Mouse (Mus musculus) spleen, adult 2 months (tissue): ENCODE measurements around the gene Arhgap10.

Experiments used
- CTCF ChIP-seq: fragments of 200-500 bp; IDR thresholded peaks from 2 replicates; pipeline ENCODE4 v1.5.1; 2011; ENCODE audit warnings: mild to moderate bottlenecking, inconsistent platforms; ENCODE audit not compliant: insufficient read depth, insufficient read length, insufficient replicate concordance; ENCODE audit errors: extremely low read depth
- POLR2A ChIP-seq: fragments of 200-500 bp; IDR thresholded peaks from 2 replicates; pipeline ENCODE4 v1.6.1; 2011; ENCODE audit warnings: low read depth, low read length, inconsistent platforms

GRCm38 (mm10) chr8:77543152-77543777, 25.5 kb upstream of the Arhgap10 start:
- TF ChIP-seq CTCF = no peak
- no peak for TF ChIP-seq POLR2A
